Mouse (Mus musculus): ENCODE measurements at regions not wholly inside any gene's neighbourhood (a gene's known extent, or its start where the extent isn't known, plus 50 kb on each side); places are given as distances from the start of the nearest gene placed in this dataset.
A peak's percentile ranks its signal among the peaks of the same experiment; 100 is the strongest.

DNA sequence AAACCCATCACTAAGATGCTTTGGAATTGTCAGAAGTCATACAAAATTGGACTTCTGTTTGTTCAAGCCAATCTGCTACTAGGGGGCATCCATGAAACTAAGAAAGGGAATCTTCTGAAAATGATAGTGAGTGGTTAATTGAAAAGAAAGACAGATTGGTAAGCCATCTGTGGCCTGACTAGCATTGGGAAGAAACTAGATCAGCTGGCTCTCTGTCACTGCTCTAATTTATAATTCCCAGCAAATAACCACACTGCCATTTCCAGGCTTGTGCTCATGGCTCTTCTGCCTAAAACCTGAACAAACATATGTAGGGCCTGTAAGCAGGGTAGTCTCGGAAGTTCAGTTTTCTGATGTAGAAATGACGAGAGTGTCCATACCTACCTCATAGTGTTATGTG, 569.8 kb downstream of the Pcdh19 start:
- no peak for DNase-seq (ENCODE audit: low spot score in 2 of 2)

DNA sequence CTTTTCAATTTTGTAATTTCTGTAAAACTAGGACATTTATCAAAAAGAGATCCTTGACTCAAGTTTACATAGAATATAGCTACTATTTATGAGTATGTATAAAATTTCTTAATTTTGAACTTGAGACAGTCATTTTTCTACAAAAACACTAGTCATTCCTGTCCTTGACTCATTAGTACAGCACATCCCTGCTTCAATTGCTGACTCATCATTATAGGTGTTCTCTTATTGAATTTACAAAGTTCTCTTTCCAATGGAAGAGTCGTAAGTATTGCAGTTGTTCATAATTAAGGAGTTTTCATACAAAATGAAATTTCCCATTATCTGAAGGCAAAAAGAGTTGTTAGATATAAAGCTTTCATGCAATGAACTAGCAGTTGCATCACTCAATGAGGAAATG, 578.6 kb downstream of the Pcdh19 start:
- DNase-seq (ENCODE audit: low spot score in 2 of 2): no peak

DNA sequence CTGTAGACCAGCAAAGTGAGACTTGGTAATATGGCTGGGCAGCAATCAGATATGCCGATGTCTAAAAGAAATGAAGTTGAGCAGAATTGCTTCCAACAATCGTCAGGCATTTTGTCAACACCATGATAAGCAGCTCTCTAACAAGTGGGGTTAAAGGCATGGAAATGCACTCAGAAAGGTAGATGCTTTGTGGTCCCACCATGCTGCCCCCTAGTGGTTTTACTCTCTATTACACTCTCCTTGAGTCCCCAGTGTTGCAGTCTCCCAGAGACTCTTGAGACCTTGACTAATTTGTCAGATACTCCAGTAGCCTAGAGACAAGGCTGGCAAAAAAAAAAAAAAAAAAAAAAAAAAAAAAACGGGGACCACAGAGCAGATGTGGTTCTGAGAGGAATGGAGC, 595.8 kb downstream of the Pcdh19 start:
- no peak for DNase-seq (ENCODE audit: low spot score in 2 of 2)

DNA sequence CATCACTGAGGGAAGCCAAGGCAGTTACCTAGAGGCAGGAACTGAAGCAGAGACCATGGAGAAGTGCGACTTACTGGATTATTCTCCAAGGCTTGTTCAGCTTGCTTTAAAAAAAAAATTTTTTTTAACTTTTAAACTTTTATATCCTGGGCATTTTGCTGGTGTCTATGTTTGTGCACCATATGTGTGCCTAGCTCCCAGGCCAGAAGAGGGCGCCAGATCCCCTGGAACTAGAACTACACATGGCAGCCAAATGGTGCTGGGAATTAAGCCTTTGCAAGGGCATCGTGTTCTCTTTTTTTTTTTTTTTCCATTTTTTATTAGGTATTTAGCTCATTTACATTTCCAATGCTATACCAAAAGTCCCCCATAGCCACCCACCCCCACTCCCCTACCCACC, 624.7 kb downstream of the Pcdh19 start:
- peak in 1 of 2 experiments; percentile 11 for DNase-seq (ENCODE audit: low spot score in 2 of 2)
